Mouse (Mus musculus) lung, postnatal 14 days (tissue): ENCODE measurements around the gene Dhx35.
A peak's percentile ranks its signal among the peaks of the same experiment; 100 is the strongest.

Experiments
- DNase-seq: peaks from one replicate; pipeline ENCODE4 v3.0.0; 2021

Dhx35 gene

DNA sequence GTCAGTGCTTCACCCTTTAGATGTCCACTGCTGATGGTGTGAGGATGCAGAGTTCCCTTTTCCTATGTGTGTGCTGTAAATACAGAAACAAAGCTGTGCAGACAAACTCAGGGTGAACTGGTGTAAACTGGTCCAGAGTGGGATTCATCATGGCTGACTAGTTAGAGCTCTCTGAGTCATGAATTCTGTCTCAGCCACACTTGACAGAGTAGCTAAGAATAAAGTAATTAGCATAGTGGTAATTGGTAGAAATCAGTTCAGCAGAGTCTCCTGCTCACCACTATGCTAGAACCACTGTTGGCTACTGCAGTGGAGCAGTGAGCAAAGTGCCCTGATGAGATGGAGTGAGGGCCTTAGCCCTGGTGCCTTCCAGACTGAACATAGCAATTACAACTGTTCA lies 21.1 kb downstream of the Dhx35 start:
- no peak for DNase-seq

DNA sequence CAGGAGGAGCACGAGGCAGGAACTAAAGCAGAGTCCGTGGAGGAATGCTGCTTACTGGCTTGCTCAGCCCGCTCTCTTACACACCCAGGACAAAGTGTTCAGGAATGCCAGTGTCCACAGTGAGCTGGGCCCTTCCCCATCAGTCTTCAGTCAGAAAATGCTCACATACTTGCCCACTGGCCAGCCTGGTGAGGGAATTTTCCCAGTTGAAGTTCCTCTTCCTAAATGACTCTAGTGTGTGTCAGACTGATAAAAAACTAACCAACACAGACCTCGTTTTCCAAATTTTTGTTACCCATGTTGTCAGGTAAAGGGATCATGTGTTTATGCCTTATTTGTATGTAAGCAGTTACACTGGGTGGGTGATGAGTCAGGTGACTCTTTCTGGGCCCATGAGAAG lies 21.6 kb downstream of the Dhx35 start:
- DNase-seq, result no peak

DNA sequence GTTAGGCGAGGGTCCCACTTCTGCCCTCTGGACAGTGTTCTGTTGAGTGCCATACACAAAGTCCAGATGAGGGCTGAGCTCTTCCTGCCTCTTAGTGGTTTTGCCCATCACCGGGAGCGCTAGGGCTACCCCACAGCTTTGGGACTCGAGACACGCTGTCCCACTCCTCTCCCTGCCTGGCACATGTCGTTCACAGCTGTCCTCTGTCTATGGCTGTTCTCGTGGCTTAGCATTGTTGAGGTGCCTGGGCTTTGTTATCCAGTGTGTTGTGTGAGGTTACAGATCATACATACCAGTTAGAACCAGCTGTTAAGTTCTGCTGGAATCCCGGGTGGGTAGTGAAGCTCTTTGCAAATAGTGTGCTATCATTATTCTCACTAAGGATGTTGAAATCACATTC lies 23.1 kb downstream of the Dhx35 start:
- DNase-seq, result no peak

DNA sequence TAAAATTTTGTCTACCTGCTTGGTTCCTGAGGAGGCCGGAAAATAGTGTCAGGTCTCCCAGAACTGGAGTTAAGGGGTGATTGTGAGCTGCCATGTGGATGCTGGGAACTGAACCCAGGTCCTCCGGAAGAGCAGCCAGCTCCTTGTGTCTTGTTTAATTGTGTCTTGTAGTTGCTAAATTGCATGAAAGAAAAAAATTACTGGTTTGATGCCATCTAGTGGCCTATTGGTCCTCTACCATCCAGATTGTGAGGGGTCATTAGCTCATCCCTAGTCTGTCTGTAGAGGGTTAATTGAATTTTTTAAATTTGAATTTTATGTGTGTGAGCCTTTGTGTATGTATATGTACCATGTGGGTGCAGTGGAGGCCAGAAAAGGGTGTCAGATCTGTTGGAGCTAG lies 33.5 kb downstream of the Dhx35 start:
- no peak for DNase-seq

DNA sequence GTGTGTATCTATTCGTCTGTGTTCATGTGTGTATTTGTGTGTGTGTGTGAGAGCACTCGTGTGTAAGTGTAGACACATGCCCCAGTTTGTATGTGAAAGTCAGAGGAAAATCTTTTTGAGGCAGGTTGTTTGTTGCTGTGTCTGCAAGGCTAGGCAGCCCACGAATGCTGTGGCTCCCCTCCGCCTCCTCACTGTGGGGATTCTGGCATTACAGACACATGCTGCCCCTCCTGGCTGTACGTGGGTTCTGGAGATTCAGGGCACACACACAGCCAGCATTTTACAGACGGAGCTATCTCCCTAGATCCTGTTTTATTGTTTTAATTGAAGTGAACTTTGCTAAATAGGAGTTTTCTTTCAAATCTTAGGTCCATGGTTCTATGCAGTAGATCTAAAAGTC lies 35.1 kb downstream of the Dhx35 start:
- no peak for DNase-seq

DNA sequence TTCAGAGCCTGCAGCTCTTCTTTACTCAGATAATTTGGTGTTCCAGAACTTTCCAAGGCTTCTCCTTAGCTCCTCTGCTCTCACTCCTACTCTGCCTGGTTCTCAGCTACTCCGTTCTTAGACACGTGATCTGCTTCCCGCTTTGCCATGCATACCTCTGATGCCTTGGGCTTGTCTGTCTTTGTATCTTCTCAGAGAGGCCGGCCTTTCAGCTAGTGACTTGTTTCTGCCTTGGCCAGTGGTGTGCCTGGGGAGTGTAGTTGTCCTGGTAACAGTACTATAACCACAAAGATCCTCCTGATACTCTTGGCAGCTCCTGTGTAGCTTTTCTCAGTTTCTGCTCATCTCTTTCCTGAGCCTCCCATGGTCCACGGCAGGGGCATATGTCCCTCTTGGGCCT lies 38.6 kb downstream of the Dhx35 start:
- no peak for DNase-seq

DNA sequence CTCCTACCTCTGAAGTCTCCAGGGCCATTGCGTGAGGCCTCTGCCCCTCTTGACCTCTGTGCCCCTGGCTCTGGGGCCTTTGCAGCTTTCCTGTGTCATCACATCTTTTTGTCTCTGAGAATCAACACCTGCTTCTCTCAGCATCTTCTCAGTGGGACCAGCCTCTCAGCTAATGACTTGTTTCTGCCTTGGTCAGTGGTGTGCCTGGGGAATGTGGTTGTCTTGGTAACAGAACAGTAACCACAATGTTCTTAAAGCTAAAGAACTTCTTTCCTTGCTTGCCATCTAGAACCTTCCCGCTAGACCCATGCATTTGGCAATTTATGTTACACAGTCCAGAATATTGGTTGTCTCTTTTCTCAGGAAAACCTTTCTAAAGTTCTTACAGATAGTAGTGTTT lies 39.0 kb downstream of the Dhx35 start:
- no peak for DNase-seq

DNA sequence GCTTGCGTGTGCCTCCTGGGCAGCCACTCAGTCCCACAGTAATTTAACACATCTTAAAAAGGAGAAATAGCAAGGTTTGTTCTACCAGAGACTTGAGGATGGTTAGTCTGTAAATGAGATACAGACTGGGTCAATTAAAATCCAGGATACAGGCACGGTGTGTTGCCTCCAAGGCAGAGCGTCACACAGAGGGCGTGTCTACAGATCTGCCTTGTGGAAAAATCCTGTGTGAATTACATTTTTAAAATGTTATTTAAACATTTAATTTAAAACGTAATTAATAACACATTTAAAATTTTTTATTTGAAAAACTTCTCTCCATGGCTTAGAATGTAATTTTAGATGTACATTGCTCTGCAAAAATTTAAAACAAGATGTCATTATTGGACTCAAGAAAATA lies 48.7 kb downstream of the Dhx35 start:
- no peak for DNase-seq

DNA sequence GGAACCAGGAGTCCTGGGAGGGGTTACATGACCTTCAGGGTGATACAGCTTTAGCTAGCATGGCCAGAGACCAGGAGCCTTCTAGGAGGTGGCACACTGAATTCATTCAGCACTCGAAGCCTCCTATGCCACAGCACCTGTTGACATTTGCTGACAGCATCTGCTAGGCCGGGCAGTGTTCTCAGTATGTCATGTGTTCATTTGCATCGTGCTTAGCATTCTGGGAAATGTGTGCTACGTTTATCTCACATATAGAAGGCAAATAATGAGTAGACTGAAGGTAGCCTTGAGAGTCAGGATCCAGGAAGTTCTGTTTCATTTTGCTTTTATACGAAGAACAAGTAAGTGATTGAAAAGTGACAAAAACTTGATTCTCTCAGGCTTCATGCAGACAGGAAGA lies 50.4 kb downstream of the Dhx35 start:
- DNase-seq, result no peak

DNA sequence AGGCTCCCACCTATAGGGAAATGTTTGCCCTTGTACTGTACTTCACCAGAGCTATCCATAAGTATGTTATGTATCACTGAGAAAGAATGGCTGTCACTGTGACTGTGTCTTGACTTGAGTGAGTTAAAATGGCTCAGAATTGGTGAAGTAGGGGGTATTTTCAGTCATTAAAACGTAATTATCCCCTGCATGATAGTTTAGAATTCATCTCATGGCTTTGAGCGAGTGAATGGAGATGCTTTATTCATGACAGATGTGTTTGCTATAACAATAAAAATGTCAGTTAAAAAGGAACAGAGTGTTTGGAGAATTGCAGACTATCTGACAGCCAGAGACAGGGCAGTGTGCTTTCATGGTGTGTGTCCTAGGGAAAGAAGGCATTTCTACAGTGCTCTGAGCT lies 51.6 kb downstream of the Dhx35 start:
- DNase-seq, result no peak

DNA sequence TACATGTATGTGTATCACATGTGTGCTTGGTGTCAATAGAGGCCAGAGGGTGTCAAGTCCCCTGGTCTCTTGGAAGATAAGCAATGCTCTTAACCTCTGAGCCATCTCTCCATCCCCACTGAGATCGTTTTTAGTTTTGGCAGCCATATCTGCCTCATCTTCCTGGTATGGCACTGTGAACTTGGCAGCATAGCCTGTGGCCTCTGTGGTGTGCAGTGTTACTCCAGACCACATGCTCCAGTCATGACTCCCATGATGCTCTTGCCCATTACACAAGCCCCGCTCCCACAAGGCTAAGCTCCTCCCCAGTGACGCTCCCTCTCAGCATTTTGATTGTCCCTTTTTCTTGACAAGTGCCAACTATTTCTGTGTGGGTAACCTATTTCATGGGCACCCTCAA lies 53.4 kb downstream of the Dhx35 start:
- DNase-seq, result no peak

DNA sequence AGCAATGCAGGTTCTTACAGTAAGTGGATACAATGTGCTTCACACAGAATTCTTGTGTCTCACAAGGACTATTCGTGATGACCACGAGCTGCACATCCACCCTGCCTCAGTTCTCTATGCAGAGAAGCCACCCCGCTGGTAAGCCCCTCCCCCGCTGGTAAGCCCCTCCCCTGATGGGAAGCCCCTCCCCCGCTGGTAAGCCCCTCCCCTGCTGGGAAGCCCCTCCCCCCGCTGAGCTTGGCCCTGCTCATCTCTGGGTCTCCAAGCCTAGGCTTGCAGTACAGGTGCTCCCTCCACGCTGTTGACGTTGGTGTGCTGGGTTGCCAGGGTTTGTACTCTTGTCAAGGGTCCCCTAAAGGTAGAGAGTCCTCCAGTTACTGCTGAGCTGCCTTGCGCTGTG lies 54.8 kb downstream of the Dhx35 start:
- no peak for DNase-seq

DNA sequence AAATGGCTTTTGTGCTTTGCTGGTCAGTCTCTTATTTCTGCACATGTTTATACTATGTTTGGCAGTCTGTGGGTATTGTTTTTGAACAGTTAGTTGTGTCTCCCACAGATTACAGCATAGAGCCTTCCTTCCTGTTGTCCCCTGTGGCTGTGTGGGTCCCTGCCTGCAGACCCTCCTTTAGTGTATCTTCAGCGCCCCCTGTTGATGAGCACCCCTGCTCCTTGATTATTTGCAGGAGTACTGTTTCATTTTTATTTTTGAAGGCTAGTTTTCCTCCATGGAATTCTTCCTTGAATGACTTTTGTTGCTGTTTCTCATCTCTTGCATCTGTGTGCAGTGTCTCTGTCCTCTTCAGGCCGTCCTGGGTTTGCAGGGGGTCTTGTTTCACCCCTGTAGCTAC lies 58.0 kb downstream of the Dhx35 start:
- DNase-seq, result peak; percentile 74

DNA sequence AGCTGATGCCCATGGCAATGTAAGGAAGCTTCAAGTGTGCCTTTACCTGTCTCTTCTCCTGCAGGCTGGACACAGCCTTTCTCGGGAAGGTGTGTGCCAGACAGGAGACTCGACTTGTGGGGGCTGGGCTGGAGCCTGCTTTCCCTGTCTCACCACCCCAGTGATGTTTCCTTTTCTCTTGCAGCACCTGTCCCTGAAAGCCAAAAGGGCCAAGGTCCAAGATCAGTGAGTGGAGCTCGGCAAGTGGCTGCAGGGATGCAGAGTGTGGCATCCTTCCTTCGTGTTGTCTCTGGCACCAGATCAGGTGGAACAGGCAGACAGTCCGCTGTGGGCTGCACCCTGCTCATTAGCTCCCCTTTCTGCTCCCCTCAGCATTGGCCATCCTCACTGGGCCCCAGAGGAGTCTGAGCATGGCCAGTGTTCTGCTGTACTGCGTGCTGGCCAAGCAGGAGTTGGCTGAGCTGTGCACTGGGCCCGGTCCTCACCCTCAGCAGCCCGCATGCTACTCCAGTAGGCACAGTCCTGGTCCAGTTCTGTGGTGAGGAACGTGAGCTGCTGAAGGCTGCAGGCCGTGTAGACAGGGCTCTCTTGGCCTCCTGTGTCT lies 62.4 kb downstream of the Dhx35 start:
- DNase-seq, result no peak

DNA sequence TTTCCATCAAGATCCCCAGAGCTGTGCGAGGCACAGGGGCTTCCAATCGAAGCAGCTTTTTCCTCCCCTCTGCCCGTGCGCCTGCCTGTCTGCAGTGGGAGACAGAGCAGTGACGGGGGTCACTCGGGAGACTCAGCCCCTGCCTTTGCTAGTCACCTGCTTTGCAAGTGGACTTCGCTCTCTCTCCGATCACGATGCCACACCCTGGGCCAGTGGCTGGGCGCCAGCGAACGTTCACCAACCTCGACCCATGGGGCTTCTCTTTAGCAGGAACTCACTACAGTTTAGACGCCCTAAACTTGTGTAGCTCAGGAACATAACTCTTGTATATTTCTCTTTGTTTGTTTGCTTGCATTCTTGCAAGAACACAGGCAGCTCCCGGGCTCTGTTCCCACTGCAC lies 63.0 kb downstream of the Dhx35 start:
- DNase-seq, result no peak

DNA sequence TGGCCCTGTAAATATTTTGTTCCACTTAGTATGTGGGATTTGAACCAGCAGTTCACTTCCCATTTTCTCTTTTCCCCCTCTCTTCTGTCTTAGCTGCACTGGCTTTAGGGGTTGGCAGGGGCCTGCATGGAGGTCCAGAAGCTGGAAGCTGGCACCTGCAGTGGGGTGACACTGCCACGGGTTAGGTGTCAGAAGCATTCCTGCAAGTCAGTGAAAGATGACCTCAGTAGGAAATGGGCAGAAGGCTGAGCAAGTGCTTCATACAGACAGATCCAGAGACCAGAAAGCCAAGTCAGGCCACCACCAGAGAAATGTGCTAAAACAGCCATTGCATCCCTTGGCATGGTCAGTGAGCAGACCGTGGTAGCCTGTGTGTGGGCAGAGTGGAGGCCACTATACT lies 66.5 kb downstream of the Dhx35 start:
- DNase-seq, result no peak

DNA sequence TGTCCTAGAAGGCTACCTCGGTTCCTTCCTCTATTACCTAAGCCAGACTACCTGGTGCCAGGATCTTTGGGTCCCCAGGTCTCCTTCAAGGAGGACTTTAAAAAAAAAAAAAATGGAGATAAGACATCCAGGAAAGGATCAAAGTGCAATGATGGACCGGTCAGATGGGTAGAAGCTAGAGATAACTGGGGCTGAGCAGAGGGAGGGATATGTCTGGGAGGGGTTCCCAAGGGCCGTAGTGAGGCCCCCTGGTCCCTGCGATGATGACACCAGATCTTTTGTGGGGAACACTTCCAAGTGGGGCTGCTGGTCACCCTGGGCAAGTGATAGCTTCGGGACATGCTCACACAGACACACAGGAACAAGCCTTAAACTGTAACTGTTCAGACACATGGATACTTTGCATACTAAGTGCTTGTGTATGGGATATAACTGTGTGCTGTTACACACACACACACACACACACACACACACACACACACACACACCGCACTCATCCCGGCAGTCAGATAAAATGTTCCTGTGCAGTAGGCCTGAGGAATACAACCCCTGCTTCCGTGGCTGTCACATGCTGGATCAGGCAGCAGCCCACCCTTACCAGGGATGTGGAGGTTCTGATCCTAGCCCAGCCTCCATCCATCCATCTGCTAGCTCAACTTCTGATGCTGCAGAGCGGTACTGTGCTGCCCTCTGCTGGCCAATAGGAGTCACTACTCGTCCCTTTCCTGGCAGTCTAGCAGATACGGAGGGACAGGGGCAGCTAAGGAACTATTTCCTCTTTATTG lies 68.9 kb downstream of the Dhx35 start:
- DNase-seq, result peak; percentile 74

DNA sequence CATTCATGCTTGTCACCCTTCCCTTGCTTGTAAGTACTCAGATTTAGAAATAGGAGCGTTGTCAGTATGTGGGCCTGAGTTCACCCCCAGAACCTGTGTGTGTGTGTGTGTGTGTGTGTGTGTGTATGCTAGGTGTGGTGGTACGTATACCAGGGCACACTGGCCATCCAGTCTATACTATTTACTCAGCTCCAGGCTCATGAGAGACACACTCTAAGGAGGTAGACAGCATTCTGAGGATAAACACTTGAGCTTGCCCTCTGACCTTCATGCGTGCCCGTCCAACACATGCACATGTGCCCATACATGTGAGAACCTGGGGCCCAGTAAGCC lies 69.5 kb downstream of the Dhx35 start:
- DNase-seq, result no peak

DNA sequence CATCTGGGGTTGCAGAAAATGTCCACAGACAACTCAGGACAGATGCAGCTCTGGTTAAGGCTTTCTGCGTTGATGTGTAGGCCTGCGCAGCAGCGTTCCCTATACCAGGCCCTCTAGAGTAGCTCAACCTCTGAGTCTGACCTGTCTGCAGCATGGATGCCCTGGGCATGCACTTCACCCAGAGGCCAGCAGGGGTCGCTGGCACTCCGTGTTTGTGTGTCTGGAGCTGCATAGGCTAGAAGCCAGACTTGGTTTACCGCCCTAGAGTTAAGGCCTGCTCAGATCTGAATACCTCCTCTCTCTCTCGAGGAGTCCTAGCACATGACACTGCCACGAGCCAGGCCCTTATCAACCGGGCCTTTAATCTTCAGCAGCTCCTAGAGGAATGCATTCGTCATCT lies 70.8 kb downstream of the Dhx35 start:
- peak; percentile 79 for DNase-seq

DNA sequence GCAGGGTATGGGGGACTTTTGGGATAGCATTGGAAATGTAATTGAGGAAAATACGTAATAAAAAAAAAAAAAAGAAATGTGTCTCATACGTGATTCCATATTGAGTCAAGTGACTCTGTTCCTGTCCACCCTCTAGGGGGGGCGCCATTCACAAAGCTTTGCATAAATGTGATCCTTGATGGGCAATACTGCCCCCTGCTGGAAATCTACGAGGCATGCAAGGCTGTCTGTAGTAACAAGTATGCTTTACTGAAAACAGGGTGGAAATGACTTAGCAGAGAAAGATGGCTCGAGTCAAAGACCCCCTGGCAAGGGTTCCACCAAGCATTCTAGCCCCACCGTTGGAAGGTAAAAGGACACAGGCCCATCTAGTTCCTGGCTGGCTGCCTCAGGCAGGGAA lies 92.0 kb downstream of the Dhx35 start:
- DNase-seq, result peak; percentile 18

DNA sequence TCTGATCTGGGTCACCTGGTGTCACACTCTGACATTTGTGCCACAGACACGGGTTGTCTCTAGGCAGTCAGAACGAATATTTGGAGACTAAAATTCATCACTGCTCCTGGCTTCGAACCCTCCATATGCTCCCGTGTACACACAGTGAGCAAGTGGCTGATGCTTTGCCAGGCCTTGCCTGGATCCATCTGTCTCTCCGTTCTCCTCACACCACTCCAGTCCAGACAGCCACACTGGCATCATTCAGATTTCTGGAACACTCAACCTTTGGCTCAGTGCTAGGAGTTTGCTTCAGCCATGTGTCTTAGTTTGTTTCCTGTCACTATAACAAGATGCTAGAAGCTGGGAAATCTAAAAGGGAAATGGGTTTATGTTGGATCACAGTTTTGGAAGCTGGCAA lies 93.9 kb downstream of the Dhx35 start:
- DNase-seq, result no peak

DNA sequence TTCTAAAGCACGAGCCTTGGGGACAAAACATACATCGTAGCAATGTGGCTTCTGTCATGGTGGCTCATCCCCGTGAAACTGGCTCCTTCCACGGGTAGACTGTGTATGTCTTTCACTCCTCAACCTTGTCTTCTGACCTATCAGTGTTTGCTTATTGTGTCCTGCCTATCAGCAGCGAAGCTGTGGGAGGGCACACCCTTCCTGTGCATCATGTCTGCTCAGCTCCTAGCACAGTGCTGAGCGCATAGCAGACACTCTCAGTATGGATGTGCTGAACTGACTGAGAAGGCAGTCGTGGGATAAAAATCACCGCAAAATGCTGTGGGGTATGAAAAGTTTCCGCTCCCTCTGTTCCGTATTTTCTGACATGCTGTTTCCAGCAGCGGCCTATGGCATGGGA lies 94.6 kb downstream of the Dhx35 start:
- no peak for DNase-seq

DNA sequence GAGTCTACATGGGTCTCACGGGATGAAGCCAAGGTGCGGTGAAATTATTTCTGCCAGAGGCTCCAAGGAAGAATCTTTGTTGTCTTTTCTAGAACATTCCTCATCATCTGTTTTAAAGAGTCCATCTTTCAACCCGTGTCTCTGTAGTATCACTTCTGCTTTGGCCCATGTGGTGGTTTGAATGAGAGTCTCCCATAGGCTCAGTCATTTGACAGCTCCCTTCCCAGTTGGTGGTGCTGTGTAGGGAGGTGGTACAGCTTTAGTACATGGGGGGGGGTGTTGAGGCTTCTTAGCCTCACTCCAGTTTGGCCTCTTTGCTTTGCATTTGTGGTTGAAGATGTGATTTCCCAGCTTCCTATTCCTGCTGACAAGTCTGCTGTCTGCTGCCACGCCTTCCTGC lies 96.7 kb downstream of the Dhx35 start:
- no peak for DNase-seq

DNA sequence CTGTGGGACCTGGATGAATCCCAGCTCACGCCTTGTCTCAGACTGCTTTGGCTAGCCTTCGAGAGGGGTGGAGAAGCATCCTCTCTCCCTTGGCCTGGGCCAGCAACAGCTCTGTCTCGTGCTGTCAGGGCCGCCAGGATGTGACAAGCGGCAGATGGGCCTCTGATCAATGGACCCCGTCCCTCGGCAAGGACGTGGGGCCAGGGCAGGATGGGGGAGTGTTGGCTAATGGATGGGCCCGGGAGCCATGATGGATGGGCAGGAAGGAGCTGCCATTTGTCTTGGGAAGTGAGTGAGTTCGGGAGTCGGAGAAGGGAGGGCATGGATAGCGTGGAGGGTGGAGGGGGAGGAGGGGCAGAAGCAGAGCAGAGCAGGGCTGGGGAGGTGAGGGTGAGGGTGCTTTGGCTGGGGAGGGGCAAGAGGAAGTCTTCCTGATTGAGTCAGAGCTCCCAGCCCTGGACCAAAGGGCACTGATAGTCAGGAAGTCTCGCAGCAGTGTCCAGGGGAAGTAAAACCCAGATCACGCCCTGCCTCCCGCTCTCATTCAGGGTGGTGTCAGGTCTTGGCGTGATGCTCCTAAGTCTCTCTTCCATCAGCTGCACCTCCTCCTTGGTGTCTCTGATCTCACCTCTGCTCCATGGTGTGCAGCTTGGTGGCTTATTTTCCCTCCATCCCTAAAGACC lies 98.7 kb downstream of the Dhx35 start:
- DNase-seq, result peak; percentile 9
